Mouse (Mus musculus): ENCODE measurements around the gene Olfr1047. TPM values are rescaled to one million over a fixed set of nuclear protein-coding genes. Genes with fewer than 3 reads are reported as not detected.

The Olfr1047 gene
- total RNA-seq (2023; ENCODE audit: inconsistent age) = not detected in 4 replicates

GRCm38 (mm10) chr2:86231301-86231700, at the start of gene Olfr1047:
TSS of gene Olfr1047 (minus strand) at chr2:86231401.

GRCm38 (mm10) chr2:86278988-86279387, 47.8 kb upstream of the Olfr1047 start, which contains the start of gene Olfr1051:
TSS of gene Olfr1051 (minus strand) at chr2:86279088.

DNA sequence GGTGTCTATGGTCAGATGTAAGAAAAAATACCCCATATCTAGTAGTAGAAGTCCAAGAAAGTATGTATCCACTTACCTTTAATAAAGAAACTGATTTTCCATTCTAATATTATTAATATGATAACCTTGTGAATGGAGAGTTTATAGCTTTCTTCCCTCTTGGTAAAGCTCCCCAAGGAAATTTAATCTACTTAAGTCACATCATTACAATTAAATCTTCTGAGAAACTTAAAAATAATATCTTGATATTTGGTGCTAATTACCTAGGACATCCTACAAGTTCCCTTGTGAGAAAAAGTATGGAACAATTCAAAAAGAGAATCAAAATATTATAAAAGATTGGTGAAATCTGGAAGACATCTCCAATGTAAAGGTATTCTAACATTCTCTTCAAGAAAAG, 27.0 kb upstream of the Olfr1047 start, which contains the start of gene Olfr1049:
Olfr1049 (minus strand) TSS at position 101 of the 400 bp plus-strand sequence.

GRCm38 (mm10) chr2:86240189-86240588, 9.0 kb upstream of the Olfr1047 start, which contains the start of gene Olfr1048:
TSS of gene Olfr1048 (minus strand) at chr2:86240289.

GRCm38 (mm10) chr2:86219214-86219613, 12.0 kb downstream of the Olfr1047 start, which contains the start of gene Olfr1046:
TSS of gene Olfr1046 (minus strand) at chr2:86219314.

DNA sequence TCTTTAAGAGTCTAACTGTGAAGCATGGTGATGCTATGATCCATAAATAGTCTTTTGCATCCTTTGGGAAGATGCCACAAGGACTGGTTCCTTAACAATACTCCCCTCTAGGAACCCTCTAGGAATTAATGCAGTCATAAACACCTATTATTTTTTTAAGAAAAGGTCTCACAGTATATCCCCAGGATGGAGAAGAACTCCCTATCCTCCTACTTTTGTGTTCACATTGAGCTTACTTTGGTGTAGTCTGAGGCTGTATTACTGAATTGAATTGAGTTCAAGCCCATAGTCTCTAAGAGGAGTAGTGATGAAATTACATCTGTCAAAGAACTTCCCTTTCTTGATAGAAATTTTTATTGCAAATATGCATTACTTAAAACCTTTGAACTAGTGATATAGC, 28.3 kb downstream of the Olfr1047 start, which contains the start of gene Olfr1045:
Olfr1045 (minus strand) TSS at position 101 of the 400 bp plus-strand sequence.

GRCm38 (mm10) chr2:86185583-86185982, 45.6 kb downstream of the Olfr1047 start, which contains the start of gene Olfr52:
TSS of gene Olfr52 (minus strand) at chr2:86185683.

GRCm38 (mm10) chr2:86177720-86178119, 53.5 kb downstream of the Olfr1047 start, which contains the start of gene Olfr1044:
TSS of gene Olfr1044 (minus strand) at chr2:86177820.

Other genes with a start within 250 kb of the Olfr1047 start
- not detected in 4 replicates for gene Olfr1031, start 241.1 kb downstream of the Olfr1047 start, total RNA-seq (2023; ENCODE audit: inconsistent age)
- not detected in 4 replicates for gene Olfr1032, start 225.9 kb downstream of the Olfr1047 start, total RNA-seq (2023; ENCODE audit: inconsistent age)
- gene Olfr1033, start 210.8 kb downstream of the Olfr1047 start, total RNA-seq (2023; ENCODE audit: inconsistent age) = not detected in 4 replicates
- not detected in 4 replicates for gene Olfr1034, start 185.5 kb downstream of the Olfr1047 start, total RNA-seq (2023; ENCODE audit: inconsistent age)
- gene Olfr1036, start 157.4 kb downstream of the Olfr1047 start, total RNA-seq (2023; ENCODE audit: inconsistent age) = not detected in 4 replicates
- gene Olfr1037, start 144.0 kb downstream of the Olfr1047 start, total RNA-seq (2023; ENCODE audit: inconsistent age) = not detected in 4 replicates
- gene Olfr1039, start 95.5 kb downstream of the Olfr1047 start, total RNA-seq (2023; ENCODE audit: inconsistent age) = not detected in 4 replicates
- not detected in 4 replicates for gene Olfr1040, start 84.7 kb downstream of the Olfr1047 start, total RNA-seq (2023; ENCODE audit: inconsistent age)
- not detected in 4 replicates for gene Olfr1042, start 69.6 kb downstream of the Olfr1047 start, total RNA-seq (2023; ENCODE audit: inconsistent age)
- not detected in 4 replicates for gene Olfr1043, start 63.9 kb downstream of the Olfr1047 start, total RNA-seq (2023; ENCODE audit: inconsistent age)
- not detected in 4 replicates for gene Olfr1044, start 53.6 kb downstream of the Olfr1047 start, total RNA-seq (2023; ENCODE audit: inconsistent age)
- gene Olfr52, start 45.7 kb downstream of the Olfr1047 start, total RNA-seq (2023; ENCODE audit: inconsistent age) = not detected in 4 replicates
- not detected in 4 replicates for gene Olfr1045, start 28.4 kb downstream of the Olfr1047 start, total RNA-seq (2023; ENCODE audit: inconsistent age)
- not detected in 4 replicates for gene Olfr1046, start 12.1 kb downstream of the Olfr1047 start, total RNA-seq (2023; ENCODE audit: inconsistent age)
- not detected in 4 replicates for gene Olfr1048, start 8.9 kb upstream of the Olfr1047 start, total RNA-seq (2023; ENCODE audit: inconsistent age)
- gene Olfr1049, start 26.9 kb upstream of the Olfr1047 start, total RNA-seq (2023; ENCODE audit: inconsistent age) = not detected in 4 replicates
- gene Olfr1051, start 47.7 kb upstream of the Olfr1047 start, total RNA-seq (2023; ENCODE audit: inconsistent age) = not detected in 4 replicates
- gene Olfr1052, start 61.1 kb upstream of the Olfr1047 start, total RNA-seq (2023; ENCODE audit: inconsistent age) = not detected in 4 replicates
- gene Olfr1053, start 83.9 kb upstream of the Olfr1047 start, total RNA-seq (2023; ENCODE audit: inconsistent age) = not detected in 4 replicates
- gene Olfr1054, start 104.0 kb upstream of the Olfr1047 start, total RNA-seq (2023; ENCODE audit: inconsistent age) = not detected in 4 replicates
- not detected in 4 replicates for gene Olfr1055, start 118.9 kb upstream of the Olfr1047 start, total RNA-seq (2023; ENCODE audit: inconsistent age)
- not detected in 4 replicates for gene Olfr1056, start 131.1 kb upstream of the Olfr1047 start, total RNA-seq (2023; ENCODE audit: inconsistent age)
- not detected in 4 replicates for gene Olfr1057, start 147.0 kb upstream of the Olfr1047 start, total RNA-seq (2023; ENCODE audit: inconsistent age)
- not detected in 4 replicates for gene Olfr1058, start 157.2 kb upstream of the Olfr1047 start, total RNA-seq (2023; ENCODE audit: inconsistent age)
- not detected in 4 replicates for gene Olfr1061, start 182.6 kb upstream of the Olfr1047 start, total RNA-seq (2023; ENCODE audit: inconsistent age)
- gene Olfr1062, start 195.3 kb upstream of the Olfr1047 start, total RNA-seq (2023; ENCODE audit: inconsistent age) = not detected in 4 replicates
- gene Olfr1065, start 219.2 kb upstream of the Olfr1047 start, total RNA-seq (2023; ENCODE audit: inconsistent age) = not detected in 4 replicates
- not detected in 4 replicates for gene Olfr1066, start 224.9 kb upstream of the Olfr1047 start, total RNA-seq (2023; ENCODE audit: inconsistent age)